Mouse (Mus musculus): Measurements from ENCODE around the gene Pold2. TPM values are rescaled to one million over a fixed set of nuclear protein-coding genes. Genes with fewer than 3 reads are reported as not detected.

The Pold2 gene
- polyA plus RNA-seq, 1 experiment from 2014 or later = 91.9 TPM

- Histone ChIP-seq H3K4me3 (no peak overlapping the region), H3K4me1 (no peaks in the 10 kb centered on the region), H3K9me3 (no peaks in the 10 kb centered on the region), H3K27ac (replicated peaks) (no peak overlapping the region), H3K27me3 (no peaks in the 10 kb centered on the region), H3K9ac (replicated peaks) (no peak overlapping the region), H3K4me2 (replicated peaks) (no peak overlapping the region), H3K36me3 (peaks cover 56% of the 10 kb centered on the region)
- 94% methylated on average over 16 of the region's 16 CpGs for WGBS
- ATAC-seq (ENCODE audit: low FRiP score, low read depth) = no peak
These were observed 8.0 kb downstream of the Pold2 start for GRCm38 (mm10) chr11:5870069-5870468.

- no peaks in the 10 kb centered on the region for H3K9me3 ChIP-seq
- peaks cover 5% of the 10 kb centered on the region; the same call in 1 of the 2 replicates for H3K27me3 ChIP-seq
- 96% methylated on average over 16 of the region's 16 CpGs for WGBS
- H3K4me3 ChIP-seq = no peak overlapping the region
- H3K36me3 ChIP-seq = peaks cover 48% of the 10 kb centered on the region
- no peak overlapping the region for H3K9ac ChIP-seq (replicated peaks)
- ATAC-seq (ENCODE audit: low FRiP score, low read depth) = no peak
- H3K4me1 ChIP-seq = no peaks in the 10 kb centered on the region
- H3K27ac ChIP-seq (replicated peaks) = no peak overlapping the region
- H3K4me2 ChIP-seq (replicated peaks) = no peak overlapping the region
These were observed 8.8 kb downstream of the Pold2 start for GRCm38 (mm10) chr11:5869331-5869730.

GRCm38 (mm10) chr11:5868324-5868723 is 9.8 kb downstream of the Pold2 start:
- WGBS = 85% methylated on average over 12 of the region's 12 CpGs

GRCm38 (mm10) chr11:5867196-5867595 is 10.9 kb downstream of the Pold2 start:
- no peaks in the 10 kb centered on the region for H3K9me3 ChIP-seq
- H3K4me3 ChIP-seq = no peak overlapping the region
- H3K9ac ChIP-seq (replicated peaks) = no peak overlapping the region
- H3K36me3 ChIP-seq = peaks cover 27% of the 10 kb centered on the region
- H3K27me3 ChIP-seq = peaks cover 27% of the 10 kb centered on the region
- 93% methylated on average over 2 of the region's 2 CpGs for WGBS
- H3K27ac ChIP-seq (replicated peaks) = no peak overlapping the region
- 0 out of 2 replicates have a peak, but pooled peaks cover 2% of the 10 kb centered on the region for H3K4me1 ChIP-seq
- no peak overlapping the region for H3K4me2 ChIP-seq (replicated peaks)
- no peak for ATAC-seq (ENCODE audit: low FRiP score, low read depth)

More at GRCm38 (mm10) chr11:5868324-5868723, 9.8 kb downstream of the Pold2 start:
- Histone ChIP-seq H3K4me3 (no peak overlapping the region), H3K4me2 (replicated peaks) (no peak overlapping the region), H3K9ac (replicated peaks) (no peak overlapping the region), H3K27ac (replicated peaks) (no peak overlapping the region), H3K9me3 (no peaks in the 10 kb centered on the region), H3K36me3 (peaks cover 38% of the 10 kb centered on the region), H3K27me3 (peaks cover 15% of the 10 kb centered on the region), H3K4me1 (no peaks in the 10 kb centered on the region)
- no peak for ATAC-seq (ENCODE audit: low FRiP score, low read depth)

GRCm38 (mm10) chr11:5862394-5863105 is 15.5 kb downstream of the Pold2 start:
- peak overlapping the region; percentile 54 for H3K4me2 ChIP-seq (replicated peaks)
- no peak overlapping the region for H3K27ac ChIP-seq (replicated peaks)
- 38% methylated on average over 15 of the region's 15 CpGs for WGBS
- H3K4me3 ChIP-seq = peak overlapping the region; percentile 37
- H3K9me3 ChIP-seq = no peaks in the 10 kb centered on the region
- ATAC-seq (ENCODE audit: low FRiP score, low read depth) = no peak
- H3K4me1 ChIP-seq = peaks cover 13% of the 10 kb centered on the region
- no peaks in the 10 kb centered on the region for H3K36me3 ChIP-seq
- peak overlapping the region; percentile 51; the same call in 1 of the 2 replicates for H3K9ac ChIP-seq (replicated peaks)
- H3K27me3 ChIP-seq = peaks cover 56% of the 10 kb centered on the region

GRCm38 (mm10) chr11:5861678-5862393 is 16.3 kb downstream of the Pold2 start, which contains the start of gene Aebp1:
Gene Aebp1, plus strand, starts transcription at chr11:5861947.
- no peak for ATAC-seq (ENCODE audit: low FRiP score, low read depth)
- peak within 1 kb of the TSS; percentile 51 for H3K9ac ChIP-seq (replicated peaks)
- peaks cover 13% of the 10 kb centered on the region for H3K4me1 ChIP-seq
- WGBS = 3% methylated on average over 57 of the region's 59 CpGs
- peak within 1 kb of the TSS; percentile 37 for H3K4me3 ChIP-seq
- no peaks in the 10 kb centered on the region for H3K9me3 ChIP-seq
- no peaks in the 10 kb centered on the region for H3K36me3 ChIP-seq
- H3K27ac ChIP-seq (replicated peaks) = no peak within 1 kb of the TSS
- H3K4me2 ChIP-seq (replicated peaks) = peak within 1 kb of the TSS; percentile 54
- H3K27me3 ChIP-seq = peaks cover 56% of the 10 kb centered on the region

GRCm38 (mm10) chr11:5860639-5861038 is 17.5 kb downstream of the Pold2 start:
- H3K4me3 ChIP-seq = no peak overlapping the region
- no peak overlapping the region for H3K4me2 ChIP-seq (replicated peaks)
- WGBS = 67% methylated on average over 6 of the region's 6 CpGs
- ATAC-seq (ENCODE audit: low FRiP score, low read depth) = no peak
- H3K9me3 ChIP-seq = no peaks in the 10 kb centered on the region
- no peaks in the 10 kb centered on the region for H3K36me3 ChIP-seq
- H3K4me1 ChIP-seq = peaks cover 13% of the 10 kb centered on the region
- no peak overlapping the region for H3K9ac ChIP-seq (replicated peaks)
- H3K27me3 ChIP-seq = peaks cover 56% of the 10 kb centered on the region
- no peak overlapping the region for H3K27ac ChIP-seq (replicated peaks)

- peaks cover 56% of the 10 kb centered on the region for H3K27me3 ChIP-seq
- no peak overlapping the region for H3K27ac ChIP-seq (replicated peaks)
- no peaks in the 10 kb centered on the region for H3K36me3 ChIP-seq
- 84% methylated on average over 13 of the region's 13 CpGs for WGBS
- ATAC-seq (ENCODE audit: low FRiP score, low read depth) = no peak
- H3K4me2 ChIP-seq (replicated peaks) = no peak overlapping the region
- no peak overlapping the region for H3K4me3 ChIP-seq
- H3K9me3 ChIP-seq = no peaks in the 10 kb centered on the region
- H3K4me1 ChIP-seq = peaks cover 13% of the 10 kb centered on the region
- no peak overlapping the region for H3K9ac ChIP-seq (replicated peaks)
These were observed 18.1 kb downstream of the Pold2 start for GRCm38 (mm10) chr11:5859883-5860550.

- no peaks in the 10 kb centered on the region for H3K9me3 ChIP-seq
- WGBS = 76% methylated on average over 1 of the region's 1 CpGs
- H3K4me2 ChIP-seq (replicated peaks) = no peak overlapping the region
- peaks cover 45% of the 10 kb centered on the region for H3K27me3 ChIP-seq
- H3K4me3 ChIP-seq = no peak overlapping the region
- H3K9ac ChIP-seq (replicated peaks) = no peak overlapping the region
- H3K36me3 ChIP-seq = no peaks in the 10 kb centered on the region
- peaks cover 13% of the 10 kb centered on the region for H3K4me1 ChIP-seq
- no peak overlapping the region for H3K27ac ChIP-seq (replicated peaks)
- ATAC-seq (ENCODE audit: low FRiP score, low read depth) = no peak
These were observed 19.4 kb downstream of the Pold2 start for GRCm38 (mm10) chr11:5858723-5859122.

GRCm38 (mm10) chr11:5856479-5857130 is 21.5 kb downstream of the Pold2 start:
- WGBS = 72% methylated on average over 8 of the region's 8 CpGs

GRCm38 (mm10) chr11:5855902-5856301 is 22.2 kb downstream of the Pold2 start:
- H3K27ac ChIP-seq (replicated peaks) = no peak overlapping the region
- H3K36me3 ChIP-seq = no peaks in the 10 kb centered on the region
- H3K4me2 ChIP-seq (replicated peaks) = no peak overlapping the region
- H3K4me1 ChIP-seq = no peaks in the 10 kb centered on the region
- H3K9ac ChIP-seq (replicated peaks) = no peak overlapping the region
- peaks cover 16% of the 10 kb centered on the region for H3K27me3 ChIP-seq
- WGBS = 41% methylated on average over 7 of the region's 7 CpGs
- no peak overlapping the region for H3K4me3 ChIP-seq
- ATAC-seq (ENCODE audit: low FRiP score, low read depth) = no peak
- no peaks in the 10 kb centered on the region for H3K9me3 ChIP-seq

More at GRCm38 (mm10) chr11:5856479-5857130, 21.5 kb downstream of the Pold2 start:
- no peaks in the 10 kb centered on the region for H3K9me3 ChIP-seq
- H3K9ac ChIP-seq (replicated peaks) = no peak overlapping the region
- H3K27me3 ChIP-seq = peaks cover 23% of the 10 kb centered on the region
- ATAC-seq (ENCODE audit: low FRiP score, low read depth) = no peak
- H3K4me1 ChIP-seq = peaks cover 5% of the 10 kb centered on the region
- no peak overlapping the region for H3K4me2 ChIP-seq (replicated peaks)
- no peak overlapping the region for H3K27ac ChIP-seq (replicated peaks)
- no peak overlapping the region for H3K4me3 ChIP-seq
- no peaks in the 10 kb centered on the region for H3K36me3 ChIP-seq
